Mouse (Mus musculus) liver, embryonic 14.5 days (tissue): ENCODE data around the gene Gm4869. TPM values are rescaled to one million over a fixed set of nuclear protein-coding genes. Genes with fewer than 3 reads are reported as not detected.
A peak's percentile ranks its signal among the peaks of the same experiment; 100 is the strongest.

Source experiments
- ATAC-seq: fragments of 200-750 bp; cut with Nextera tagmentation; 2 replicates; pipeline ENCODE4 v1.8.0; 2017; ENCODE audit warnings: moderate number of reproducible peaks, mild to moderate bottlenecking, moderate library complexity; ENCODE audit not compliant: insufficient read depth
- DNase-seq, 3 experiments: peaks; one replicate each; pipeline ENCODE4 v3.0.0-alpha.2; 2012 to 2013; ENCODE audit warnings: low read depth in 3 of 3, low spot score in 3 of 3
- H3K27ac ChIP-seq: fragments of 300-500 bp; sonication (generic); 2 replicates; pipeline ENCODE4 v1.5.1; 2014; ENCODE audit warnings: moderate library complexity, mild to moderate bottlenecking, control low read depth, inconsistent platforms
- H3K27me3 ChIP-seq: fragments of 300-500 bp; sonication (generic); 2 replicates; pipeline ENCODE4 v1.6.1; 2014; ENCODE audit warnings: mild to moderate bottlenecking, low read length, moderate library complexity; ENCODE audit not compliant: control insufficient read depth, insufficient read depth
- H3K36me3 ChIP-seq: fragments of 300-500 bp; sonication (generic); replicated peaks from 2 replicates; pipeline ENCODE4 v1.6.1; 2014; ENCODE audit warnings: low read depth; ENCODE audit not compliant: control insufficient read depth, insufficient read depth
- H3K4me1 ChIP-seq, 2 experiments: fragments of 200-500 bp in 1 of 2; fragments of 300-500 bp in 1 of 2; sonication (generic) in 1 of 2; replicated peaks; 2 replicates each; pipeline ENCODE4 v1.6.1; 2012 to 2014; ENCODE audit warnings: antibody characterized with exemption in 1 of 2, inconsistent platforms in 1 of 2, low read length in 1 of 2; ENCODE audit not compliant: control insufficient read depth in 2 of 2, insufficient read depth in 2 of 2
- H3K4me2 ChIP-seq: fragments of 300-500 bp; sonication (generic); 2 replicates; pipeline ENCODE4 v1.6.1; 2014; ENCODE audit warnings: low read depth, mild to moderate bottlenecking, control low read depth, moderate library complexity
- H3K4me3 ChIP-seq, 2 experiments: fragments of 200-500 bp in 1 of 2; fragments of 300-500 bp in 1 of 2; sonication (generic) in 1 of 2; 2 replicates each; pipeline ENCODE4 v1.5.1; 2012 to 2014; ENCODE audit warnings: low read depth in 2 of 2, low read length in 2 of 2, mild to moderate bottlenecking in 2 of 2, control low read depth in 1 of 2, inconsistent platforms in 1 of 2, moderate library complexity in 1 of 2; ENCODE audit not compliant: insufficient read depth in 1 of 2
- H3K9ac ChIP-seq: fragments of 300-500 bp; sonication (generic); replicated peaks from 2 replicates; pipeline ENCODE4 v1.6.1; 2014; ENCODE audit warnings: mild to moderate bottlenecking, control low read depth, moderate library complexity
- H3K9me3 ChIP-seq: fragments of 300-500 bp; sonication (generic); 2 replicates; pipeline ENCODE4 v1.6.1; 2016; ENCODE audit warnings: low read length, mixed read lengths; ENCODE audit not compliant: control insufficient read depth
- CTCF ChIP-seq: IDR thresholded peaks from 2 replicates; pipeline ENCODE4 v1.5.1; 2016; ENCODE audit warnings: antibody characterized with exemption, low read depth, control low read depth
- EP300 ChIP-seq: IDR thresholded peaks from 2 replicates; pipeline ENCODE4 v1.6.1; 2016; ENCODE audit warnings: antibody characterized with exemption, low read depth
- WGBS: fragments of 180-500 bp; shearing (Covaris S2); extraction: QIAGEN DNeasy Blood & Tissue Kit; methylation state at CpG from one replicate; pipeline ENCODE4 v1.1.7; 2014; ENCODE audit not compliant: insufficient replicate concordance; 5-methylcytosine and 5-hydroxymethylcytosine counted together
- polyA plus RNA-seq, 2 experiments: library from polyadenylated mRNA; depleted of rRNA in 1 of 2; stranded (reverse) in 1 of 2; unstranded in 1 of 2; fragments of >200 nt; fragmentation: Nextera tagmentation in 1 of 2; extraction: Ambion mirVana in 1 of 2; gene quantifications; 2 replicates each; pipeline versions ENCODE4 v1.2.1 to v1.2.3; 2012 to 2014

Gene Gm4869
- polyA plus RNA-seq, 2 experiments = 0.01 TPM; not detected in 1

- no peaks in the 10 kb centered on the region for H3K36me3 ChIP-seq
- no peaks in the 10 kb centered on the region for H3K9me3 ChIP-seq
- H3K27me3 ChIP-seq = no peaks in the 10 kb centered on the region
- no peak overlapping the region for H3K4me2 ChIP-seq
- no peak; the same call in 1 of the 2 replicates for TF ChIP-seq CTCF
- TF ChIP-seq EP300 = no peak
- no peak overlapping the region for H3K4me3 ChIP-seq
- H3K4me1 ChIP-seq = peaks cover 0 to 2% of the 10 kb centered on the region in 2 experiments; a peak in 1 of 4 replicates
- H3K27ac ChIP-seq = no peak overlapping the region
- ATAC-seq = no peak
- no peak overlapping the region for H3K9ac ChIP-seq
- no peak for DNase-seq
Measured at GRCm38 (mm10) chr5:140408801-140409200, 36.6 kb upstream of the Gm4869 start.

- Histone ChIP-seq H3K27me3 (no peaks in the 10 kb centered on the region), H3K4me3 (no peak overlapping the region), H3K9me3 (no peaks in the 10 kb centered on the region), H3K9ac (no peak overlapping the region), H3K4me1 (peaks cover 0 to 2% of the 10 kb centered on the region in 2 experiments; a peak in 1 of 4 replicates), H3K27ac (no peak overlapping the region), H3K4me2 (no peak overlapping the region), H3K36me3 (no peaks in the 10 kb centered on the region)
- peak; percentile 62 for ATAC-seq
- peak in 1 of 3 experiments; percentile 52 for DNase-seq
- 8% methylated on average over 8 of the region's 8 CpGs for WGBS
- TF ChIP-seq CTCF = peak; percentile 83
- no peak for TF ChIP-seq EP300
Measured at GRCm38 (mm10) chr5:140411339-140411738, 34.1 kb upstream of the Gm4869 start.

- Histone ChIP-seq H3K4me1 (no peaks in the 10 kb centered on the region; a peak in 1 of 4 replicates), H3K4me2 (no peak overlapping the region), H3K27ac (no peak overlapping the region), H3K27me3 (no peaks in the 10 kb centered on the region), H3K4me3 (no peak overlapping the region), H3K9me3 (no peaks in the 10 kb centered on the region), H3K36me3 (no peaks in the 10 kb centered on the region), H3K9ac (no peak overlapping the region)
- TF ChIP-seq EP300 (no peak), CTCF (no peak)
- DNase-seq = no peak
- 58% methylated on average over 4 of the region's 4 CpGs for WGBS
- no peak for ATAC-seq
Measured at GRCm38 (mm10) chr5:140414647-140415046, 30.8 kb upstream of the Gm4869 start.

GRCm38 (mm10) chr5:140418106-140418488, 27.3 kb upstream of the Gm4869 start:
- Histone ChIP-seq H3K36me3 (peaks cover 7% of the 10 kb centered on the region), H3K9ac (peak overlapping the region; percentile 87), H3K4me3 (peak overlapping the region; percentile 86 to 93), H3K4me2 (peak overlapping the region; percentile 97), H3K4me1 (peaks cover 19% of the 10 kb centered on the region in 2 experiments), H3K27ac (peak overlapping the region; percentile 81), H3K9me3 (no peaks in the 10 kb centered on the region), H3K27me3 (no peaks in the 10 kb centered on the region)
- ATAC-seq = no peak
- TF ChIP-seq CTCF (no peak), EP300 (no peak)
- peak in 2 of 3 experiments; percentile 16 to 42 for DNase-seq
- under 1% methylated on average over 12 of the region's 12 CpGs for WGBS

GRCm38 (mm10) chr5:140418489-140419441, 26.7 kb upstream of the Gm4869 start, which contains the start of gene Eif3b:
Gene Eif3b (plus strand): TSS chr5:140419328.
- peak; percentile 82 to 89 (median 85) for DNase-seq
- ATAC-seq = peak; percentile 91
- Histone ChIP-seq H3K9ac (peak within 1 kb of the TSS; percentile 87), H3K4me1 (peaks cover 19% of the 10 kb centered on the region in 2 experiments), H3K36me3 (peaks cover 12% of the 10 kb centered on the region), H3K4me2 (peak within 1 kb of the TSS; percentile 97), H3K27me3 (no peaks in the 10 kb centered on the region), H3K27ac (peak within 1 kb of the TSS; percentile 81), H3K4me3 (peak within 1 kb of the TSS; percentile 86 to 93), H3K9me3 (no peaks in the 10 kb centered on the region)
- TF ChIP-seq EP300 (peak; percentile 50; the same call in 1 of the 2 replicates), CTCF (peak; percentile 54; the same call in 1 of the 2 replicates)
- under 1% methylated on average over 65 of the region's 65 CpGs for WGBS
